Mouse (Mus musculus) megakaryocyte, adult 5-6 weeks (primary cell): ENCODE measurements at regions not wholly inside any gene's neighbourhood (a gene's known extent, or its start where the extent isn't known, plus 50 kb on each side); places are given as distances from the start of the nearest gene placed in this dataset.

Experiments used
- ATAC-seq: 2 replicates; pipeline ENCODE4 v1.8.0; 2016; ENCODE audit warnings: mild to moderate bottlenecking, inconsistent platforms; ENCODE audit not compliant: poor library complexity, severe bottlenecking

GRCm38 (mm10) chr11:82589761-82590160, 174.4 kb downstream of the Cct6b start:
- no peak for ATAC-seq

GRCm38 (mm10) chr11:82588744-82589143, 175.4 kb downstream of the Cct6b start:
- ATAC-seq, result no peak

GRCm38 (mm10) chr11:82579841-82580415, 184.2 kb downstream of the Cct6b start:
- ATAC-seq, result no peak

GRCm38 (mm10) chr11:82576019-82576418, 187.3 kb downstream of the Tmem132e start:
- no peak for ATAC-seq

GRCm38 (mm10) chr11:82573126-82573525, 184.4 kb downstream of the Tmem132e start:
- no peak for ATAC-seq

- no peak for ATAC-seq
Observed at GRCm38 (mm10) chr11:82571525-82571924, 182.8 kb downstream of the Tmem132e start.

GRCm38 (mm10) chr11:82569819-82570218, 181.1 kb downstream of the Tmem132e start:
- no peak for ATAC-seq

GRCm38 (mm10) chr11:82568219-82568676, 179.5 kb downstream of the Tmem132e start:
- ATAC-seq, result no peak

- no peak for ATAC-seq
Observed at GRCm38 (mm10) chr11:82567014-82567685, 178.4 kb downstream of the Tmem132e start.

- no peak for ATAC-seq
Observed at GRCm38 (mm10) chr11:82566092-82566491, 177.4 kb downstream of the Tmem132e start.

- ATAC-seq, result no peak
Observed at GRCm38 (mm10) chr11:82564181-82564580, 175.5 kb downstream of the Tmem132e start.

GRCm38 (mm10) chr11:82542028-82542427, 153.3 kb downstream of the Tmem132e start:
- no peak for ATAC-seq

- no peak for ATAC-seq
Observed at GRCm38 (mm10) chr11:82541376-82541775, 152.7 kb downstream of the Tmem132e start.

- ATAC-seq, result no peak
Observed at GRCm38 (mm10) chr11:82537931-82538330, 149.2 kb downstream of the Tmem132e start.

GRCm38 (mm10) chr11:82523200-82523802, 134.6 kb downstream of the Tmem132e start:
- ATAC-seq, result no peak

GRCm38 (mm10) chr11:82521383-82521782, 132.7 kb downstream of the Tmem132e start:
- no peak for ATAC-seq

- no peak for ATAC-seq
Observed at GRCm38 (mm10) chr11:82518691-82519090, 130.0 kb downstream of the Tmem132e start.

GRCm38 (mm10) chr11:82514526-82515144, 125.9 kb downstream of the Tmem132e start:
- no peak for ATAC-seq

GRCm38 (mm10) chr11:82508564-82508963, 119.9 kb downstream of the Tmem132e start:
- ATAC-seq, result no peak
